Mouse (Mus musculus): Measurements from ENCODE around the gene Kcnq1. TPM values are rescaled to one million over a fixed set of nuclear protein-coding genes. Genes with fewer than 3 reads are reported as not detected.

The Kcnq1 gene
- polyA plus RNA-seq, 1 experiment from 2014 or later = 0.63 TPM

DNA sequence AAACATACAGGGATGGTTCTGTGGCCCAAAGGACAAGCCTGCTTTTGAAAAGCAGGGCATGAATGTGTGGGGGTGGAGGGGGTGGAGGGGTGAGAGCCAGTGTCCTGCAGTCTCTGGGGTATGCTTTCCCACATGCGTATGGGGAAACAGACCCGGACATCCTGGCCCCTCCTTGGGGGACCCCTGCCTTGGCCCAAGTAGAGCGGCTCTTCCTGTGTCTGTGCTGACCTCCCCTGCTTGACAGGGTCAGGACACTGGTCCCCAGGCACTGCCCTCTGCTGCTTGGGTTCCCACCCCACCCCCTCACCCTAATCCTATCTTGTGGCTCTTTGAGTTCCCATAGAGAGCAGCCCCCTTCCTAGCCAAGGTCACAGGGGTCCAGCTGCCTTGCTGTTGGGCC is 3.5 kb downstream of the Kcnq1 start:
- Histone ChIP-seq H3K9ac (replicated peaks) (no peak overlapping the region), H3K36me3 (replicated peaks; ENCODE audit: insufficient read depth, low read length) (no peaks in the 10 kb centered on the region), H3K27ac (ENCODE audit: low read depth) (no peak overlapping the region), H3K4me2 (ENCODE audit: low read depth, low read length) (no peak overlapping the region), H3K4me1 (ENCODE audit: insufficient read depth) (peaks cover 9% of the 10 kb centered on the region; the same call in 1 of the 2 replicates), H3K9me3 (ENCODE audit: low read length) (no peaks in the 10 kb centered on the region), H3K4me3 (ENCODE audit: low read depth, low read length) (no peak overlapping the region), H3K27me3 (ENCODE audit: insufficient read depth, low read length) (peaks cover 45% of the 10 kb centered on the region)
- DNase-seq (no peak), ATAC-seq (no peak)
- WGBS (ENCODE audit: insufficient replicate concordance) = 8% methylated on average over 2 of the region's 3 CpGs
- TF ChIP-seq EP300 (IDR thresholded peaks at IDR 0.05; ENCODE audit: low read depth) (no peak), CTCF (IDR thresholded peaks at IDR 0.05; ENCODE audit: low read depth) (no peak)

GRCm38 (mm10) chr7:143110803-143111202 is 4.6 kb downstream of the Kcnq1 start:
- TF ChIP-seq EP300 (IDR thresholded peaks at IDR 0.05; ENCODE audit: low read depth) (no peak), CTCF (IDR thresholded peaks at IDR 0.05; ENCODE audit: low read depth) (peak; percentile 36; the same call in 1 of the 2 replicates)
- Histone ChIP-seq H3K4me1 (ENCODE audit: insufficient read depth) (peaks cover 9% of the 10 kb centered on the region; the same call in 1 of the 2 replicates), H3K4me3 (ENCODE audit: low read depth, low read length) (no peak overlapping the region), H3K27me3 (ENCODE audit: insufficient read depth, low read length) (peaks cover 38% of the 10 kb centered on the region), H3K36me3 (replicated peaks; ENCODE audit: insufficient read depth, low read length) (no peaks in the 10 kb centered on the region), H3K27ac (ENCODE audit: low read depth) (no peak overlapping the region), H3K9me3 (ENCODE audit: low read length) (peaks cover 2% of the 10 kb centered on the region; the same call in 1 of the 2 replicates), H3K4me2 (ENCODE audit: low read depth, low read length) (no peak overlapping the region), H3K9ac (replicated peaks) (no peak overlapping the region)
- WGBS (ENCODE audit: insufficient replicate concordance) = 44% methylated on average over 1 of the region's 1 CpGs
- ATAC-seq = no peak
- no peak for DNase-seq

DNA sequence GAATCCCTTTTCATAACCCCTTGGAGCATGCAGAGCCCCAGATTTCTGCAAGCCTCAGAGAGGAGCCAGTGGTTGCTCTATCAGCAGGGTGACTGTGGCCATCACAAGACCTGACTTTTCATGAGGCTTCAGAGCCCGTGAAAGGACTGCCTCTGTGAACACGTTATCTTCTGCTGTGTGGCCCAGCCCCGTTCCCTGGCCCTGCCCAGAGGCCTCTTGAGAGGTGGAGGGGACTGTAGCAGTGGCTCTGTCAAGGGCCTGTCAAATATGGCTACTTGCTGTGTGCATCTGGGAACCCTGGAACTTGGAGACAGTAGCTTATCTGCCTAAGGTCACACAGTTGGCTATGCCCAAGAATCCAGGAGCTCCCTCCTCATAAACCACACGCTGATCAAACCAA is 5.6 kb downstream of the Kcnq1 start:
- peaks cover 2% of the 10 kb centered on the region; the same call in 1 of the 2 replicates for H3K9me3 ChIP-seq (ENCODE audit: low read length)
- no peak for DNase-seq
- no peak overlapping the region for H3K27ac ChIP-seq (ENCODE audit: low read depth)
- WGBS (ENCODE audit: insufficient replicate concordance) = 49% methylated on average over 4 of the region's 4 CpGs
- no peaks in the 10 kb centered on the region for H3K36me3 ChIP-seq (replicated peaks; ENCODE audit: insufficient read depth, low read length)
- ATAC-seq = no peak
- no peak overlapping the region for H3K4me2 ChIP-seq (ENCODE audit: low read depth, low read length)
- no peak overlapping the region for H3K9ac ChIP-seq (replicated peaks)
- TF ChIP-seq CTCF (IDR thresholded peaks at IDR 0.05; ENCODE audit: low read depth) (no peak), EP300 (IDR thresholded peaks at IDR 0.05; ENCODE audit: low read depth) (no peak)
- no peak overlapping the region for H3K4me3 ChIP-seq (ENCODE audit: low read depth, low read length)
- H3K27me3 ChIP-seq (ENCODE audit: insufficient read depth, low read length) = peaks cover 29% of the 10 kb centered on the region
- H3K4me1 ChIP-seq (ENCODE audit: insufficient read depth) = peaks cover 7% of the 10 kb centered on the region; the same call in 1 of the 2 replicates

DNA sequence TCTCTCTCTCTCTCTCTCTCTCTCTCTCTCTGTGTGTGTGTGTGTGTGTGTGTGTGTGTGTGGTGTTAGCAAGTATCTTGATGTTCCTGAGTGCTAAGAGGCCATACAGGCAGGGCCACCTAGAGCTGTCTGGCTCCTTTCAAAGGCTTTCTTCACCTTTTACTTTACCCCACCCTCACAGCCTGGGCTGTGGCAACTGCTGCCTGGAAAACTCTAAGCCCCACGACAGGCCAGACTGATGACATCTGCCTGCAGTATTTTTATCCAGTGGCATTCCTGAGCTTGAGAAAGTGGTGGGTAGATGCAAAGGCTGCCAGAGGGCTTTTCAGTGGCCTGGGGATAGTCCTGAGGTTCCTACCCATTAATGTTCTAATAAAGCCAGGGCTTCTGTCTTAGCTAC is 6.2 kb downstream of the Kcnq1 start:
- H3K27me3 ChIP-seq (ENCODE audit: insufficient read depth, low read length) = peaks cover 22% of the 10 kb centered on the region
- H3K4me2 ChIP-seq (ENCODE audit: low read depth, low read length) = no peak overlapping the region
- H3K9me3 ChIP-seq (ENCODE audit: low read length) = peaks cover 2% of the 10 kb centered on the region; the same call in 1 of the 2 replicates
- peaks cover under 1% of the 10 kb centered on the region; the same call in 1 of the 2 replicates for H3K4me1 ChIP-seq (ENCODE audit: insufficient read depth)
- H3K4me3 ChIP-seq (ENCODE audit: low read depth, low read length) = no peak overlapping the region
- ATAC-seq = no peak
- H3K27ac ChIP-seq (ENCODE audit: low read depth) = no peak overlapping the region
- H3K36me3 ChIP-seq (replicated peaks; ENCODE audit: insufficient read depth, low read length) = no peaks in the 10 kb centered on the region
- no peak overlapping the region for H3K9ac ChIP-seq (replicated peaks)
- DNase-seq = no peak
- no peak for TF ChIP-seq CTCF (IDR thresholded peaks at IDR 0.05; ENCODE audit: low read depth)
- TF ChIP-seq EP300 (IDR thresholded peaks at IDR 0.05; ENCODE audit: low read depth) = no peak
- 59% methylated on average over 1 of the region's 1 CpGs for WGBS (ENCODE audit: insufficient replicate concordance)

- H3K9me3 ChIP-seq (ENCODE audit: low read length) = peaks cover 2% of the 10 kb centered on the region; the same call in 1 of the 2 replicates
- no peaks in the 10 kb centered on the region for H3K4me1 ChIP-seq (ENCODE audit: insufficient read depth)
- no peak for ATAC-seq
- H3K27ac ChIP-seq (ENCODE audit: low read depth) = no peak overlapping the region
- TF ChIP-seq EP300 (IDR thresholded peaks at IDR 0.05; ENCODE audit: low read depth) (no peak), CTCF (IDR thresholded peaks at IDR 0.05; ENCODE audit: low read depth) (peak; percentile 30; the same call in 1 of the 2 replicates)
- peaks cover 1% of the 10 kb centered on the region; the same call in 1 of the 2 replicates for H3K27me3 ChIP-seq (ENCODE audit: insufficient read depth, low read length)
- DNase-seq = no peak
- H3K4me3 ChIP-seq (ENCODE audit: low read depth, low read length) = no peak overlapping the region
- H3K9ac ChIP-seq (replicated peaks) = no peak overlapping the region
- no peak overlapping the region for H3K4me2 ChIP-seq (ENCODE audit: low read depth, low read length)
- no peaks in the 10 kb centered on the region for H3K36me3 ChIP-seq (replicated peaks; ENCODE audit: insufficient read depth, low read length)
Measured at GRCm38 (mm10) chr7:143114773-143115172, 8.6 kb downstream of the Kcnq1 start.

GRCm38 (mm10) chr7:143116521-143116920 is 10.4 kb downstream of the Kcnq1 start:
- WGBS (ENCODE audit: insufficient replicate concordance) = 75% methylated on average over 5 of the region's 5 CpGs
- Histone ChIP-seq H3K36me3 (replicated peaks; ENCODE audit: insufficient read depth, low read length) (no peaks in the 10 kb centered on the region), H3K27me3 (ENCODE audit: insufficient read depth, low read length) (no peaks in the 10 kb centered on the region), H3K9me3 (ENCODE audit: low read length) (peaks cover 2% of the 10 kb centered on the region; the same call in 1 of the 2 replicates), H3K4me2 (ENCODE audit: low read depth, low read length) (no peak overlapping the region), H3K4me1 (ENCODE audit: insufficient read depth) (0 out of 2 replicates have a peak, but pooled peaks cover 4% of the 10 kb centered on the region), H3K27ac (ENCODE audit: low read depth) (no peak overlapping the region), H3K4me3 (ENCODE audit: low read depth, low read length) (no peak overlapping the region), H3K9ac (replicated peaks) (no peak overlapping the region)
- DNase-seq (no peak), ATAC-seq (no peak)
- TF ChIP-seq CTCF (IDR thresholded peaks at IDR 0.05; ENCODE audit: low read depth) (no peak), EP300 (IDR thresholded peaks at IDR 0.05; ENCODE audit: low read depth) (no peak)
